Mouse (Mus musculus) MEL (cell line): Measurements from ENCODE around the gene Rad51b. TPM values are rescaled to one million over a fixed set of nuclear protein-coding genes. Genes with fewer than 3 reads are reported as not detected.

Experiments used
- DNase-seq: peaks from one replicate; pipeline ENCODE4 v3.0.0; 2011; ENCODE audit warnings: low read depth, low spot score
- H3K27ac ChIP-seq: 2 replicates; pipeline ENCODE4 v1.5.1; 2012; ENCODE audit warnings: low read depth, mild to moderate bottlenecking, control low read depth, low read length, moderate library complexity; ENCODE audit not compliant: control insufficient read depth
- H3K27me3 ChIP-seq, 2 experiments: fragments of 150-350 bp in 1 of 2; sonication (generic) in 1 of 2; 2 replicates each; pipeline ENCODE4 v1.6.1; 2012; ENCODE audit warnings: low read length in 2 of 2, mild to moderate bottlenecking in 2 of 2, improper control_type of control experiment in 1 of 2, moderate library complexity in 1 of 2; ENCODE audit not compliant: insufficient read depth in 2 of 2, control insufficient read depth in 1 of 2
- H3K36me3 ChIP-seq, 2 experiments: 2 replicates each; pipeline ENCODE4 v1.6.1; 2012 to 2014; ENCODE audit warnings: low read length in 2 of 2, improper control_type of control experiment in 1 of 2, inconsistent platforms in 1 of 2, mild to moderate bottlenecking in 1 of 2; ENCODE audit not compliant: insufficient read depth in 2 of 2, control insufficient read depth in 1 of 2
- H3K4me1 ChIP-seq, 2 experiments: fragments of 150-350 bp in 1 of 2; sonication (generic) in 1 of 2; 2 replicates each; pipeline ENCODE4 v1.6.1; 2012; ENCODE audit warnings: low read length in 2 of 2, improper control_type of control experiment in 1 of 2, mild to moderate bottlenecking in 1 of 2; ENCODE audit not compliant: insufficient read depth in 2 of 2, control insufficient read depth in 1 of 2
- H3K4me3 ChIP-seq, 2 experiments: fragments of 150-350 bp in 1 of 2; sonication (generic) in 1 of 2; 2 replicates each; pipeline ENCODE4 v1.5.1; 2012; ENCODE audit warnings: low read depth in 2 of 2, low read length in 2 of 2, mild to moderate bottlenecking in 2 of 2, moderate library complexity in 2 of 2, control low read depth in 1 of 2, improper control_type of control experiment in 1 of 2; ENCODE audit not compliant: control insufficient read depth in 1 of 2, insufficient read depth in 1 of 2
- H3K79me2 ChIP-seq: 2 replicates; pipeline ENCODE4 v1.6.1; 2012; ENCODE audit warnings: mild to moderate bottlenecking, low read length, moderate library complexity; ENCODE audit not compliant: control insufficient read depth, poor library complexity, insufficient read depth
- H3K9ac ChIP-seq: 2 replicates; pipeline ENCODE4 v1.6.1; 2012; ENCODE audit warnings: low read depth, mild to moderate bottlenecking, control low read depth, low read length, moderate library complexity; ENCODE audit not compliant: control insufficient read depth, poor library complexity, severe bottlenecking
- H3K9me3 ChIP-seq: fragments of 150-350 bp; sonication (generic); replicated peaks from 2 replicates; pipeline ENCODE4 v1.6.1; 2012; ENCODE audit warnings: mild to moderate bottlenecking, low read length, improper control_type of control experiment, moderate library complexity; ENCODE audit not compliant: insufficient read depth
- CHD2 ChIP-seq: IDR thresholded peaks from 2 replicates; pipeline ENCODE4 v1.6.1; 2011; ENCODE audit warnings: low read length, improper control_type of control experiment
- EP300 ChIP-seq, 2 experiments: IDR thresholded peaks; 2 replicates each; pipeline ENCODE4 v1.6.1; 2011; ENCODE audit warnings: improper control_type of control experiment in 2 of 2, low read length in 2 of 2, low read depth in 1 of 2, mild to moderate bottlenecking in 1 of 2
- GABPA ChIP-seq: IDR thresholded peaks from 2 replicates; pipeline ENCODE4 v1.6.1; 2012; ENCODE audit warnings: low read depth, mild to moderate bottlenecking, inconsistent platforms, low read length, improper control_type of control experiment, moderate library complexity
- JUND ChIP-seq: IDR thresholded peaks from 2 replicates; pipeline ENCODE4 v1.6.1; 2011; ENCODE audit warnings: low read depth, mild to moderate bottlenecking, improper control_type of control experiment, low read length
- KAT2A ChIP-seq: conservative IDR thresholded peaks from 2 replicates; pipeline ENCODE4 v1.6.1; 2012; ENCODE audit warnings: low read depth, low read length, improper control_type of control experiment, inconsistent platforms
- MAFK ChIP-seq: IDR thresholded peaks from 2 replicates; pipeline ENCODE4 v1.6.1; 2011; ENCODE audit warnings: low read depth, mild to moderate bottlenecking, low read length, improper control_type of control experiment, borderline replicate concordance
- MEF2A ChIP-seq: IDR thresholded peaks from 2 replicates; pipeline ENCODE4 v1.6.1; 2014; ENCODE audit warnings: low read depth, mild to moderate bottlenecking, inconsistent platforms, low read length, improper control_type of control experiment; ENCODE audit not compliant: poor library complexity, insufficient replicate concordance, severe bottlenecking; ENCODE audit errors: extremely low read depth
- MYB ChIP-seq: IDR thresholded peaks from 2 replicates; pipeline ENCODE4 v1.6.1; 2011; ENCODE audit warnings: mild to moderate bottlenecking, low read depth, low read length, improper control_type of control experiment
- NELFE ChIP-seq: IDR thresholded peaks from 2 replicates; pipeline ENCODE4 v1.6.1; 2011; ENCODE audit warnings: low read depth, low read length, improper control_type of control experiment
- NRF1 ChIP-seq: IDR thresholded peaks from 2 replicates; pipeline ENCODE4 v1.6.1; 2014; ENCODE audit warnings: low read depth, mild to moderate bottlenecking, inconsistent platforms, low read length, improper control_type of control experiment, moderate library complexity; ENCODE audit not compliant: poor library complexity, insufficient read depth, severe bottlenecking
- POLR2A ChIP-seq, 2 experiments: IDR thresholded peaks; 2 replicates each; pipeline ENCODE4 v1.6.1; 2011 to 2012; ENCODE audit warnings: low read length in 2 of 2, mild to moderate bottlenecking in 2 of 2, control low read depth in 1 of 2, improper control_type of control experiment in 1 of 2, low read depth in 1 of 2, moderate library complexity in 1 of 2; ENCODE audit not compliant: control insufficient read depth in 1 of 2, insufficient read depth in 1 of 2, poor library complexity in 1 of 2
- POLR2AphosphoS2 ChIP-seq: IDR thresholded peaks from 2 replicates; pipeline ENCODE4 v1.6.1; 2011; ENCODE audit warnings: low read length, improper control_type of control experiment
- RAD21 ChIP-seq: IDR thresholded peaks from 2 replicates; pipeline ENCODE4 v1.6.1; 2011; ENCODE audit warnings: mild to moderate bottlenecking, low read depth, low read length, improper control_type of control experiment
- RCOR1 ChIP-seq: IDR thresholded peaks from 2 replicates; pipeline ENCODE4 v1.6.1; 2012; ENCODE audit warnings: low read depth, mild to moderate bottlenecking, inconsistent platforms, low read length, improper control_type of control experiment
- SIN3A ChIP-seq: IDR thresholded peaks from 2 replicates; pipeline ENCODE4 v1.6.1; 2012; ENCODE audit warnings: low read length, improper control_type of control experiment, inconsistent platforms
- TAL1 ChIP-seq: IDR thresholded peaks from 2 replicates; pipeline ENCODE4 v1.6.1; 2012; ENCODE audit warnings: mild to moderate bottlenecking, inconsistent platforms, low read length, moderate library complexity, mixed read lengths
- TBP ChIP-seq: IDR thresholded peaks from 2 replicates; pipeline ENCODE4 v1.8.0; 2011; ENCODE audit warnings: low read depth, low read length, improper control_type of control experiment
- TCF12 ChIP-seq: IDR thresholded peaks from 2 replicates; pipeline ENCODE4 v1.6.1; 2014; ENCODE audit warnings: low read depth, mild to moderate bottlenecking, inconsistent platforms, low read length, improper control_type of control experiment, moderate library complexity
- UBTF ChIP-seq: IDR thresholded peaks from 2 replicates; pipeline ENCODE4 v1.6.1; 2012; ENCODE audit warnings: low read depth, mild to moderate bottlenecking, inconsistent platforms, low read length, improper control_type of control experiment, moderate library complexity, borderline replicate concordance; ENCODE audit not compliant: insufficient read depth
- ZKSCAN1 ChIP-seq: IDR thresholded peaks from 2 replicates; pipeline ENCODE4 v1.6.1; 2012; ENCODE audit warnings: low read depth, mild to moderate bottlenecking, inconsistent platforms, low read length, improper control_type of control experiment, moderate library complexity
- ZMIZ1 ChIP-seq: IDR thresholded peaks from 2 replicates; pipeline ENCODE4 v1.6.1; 2012; ENCODE audit warnings: low read depth, mild to moderate bottlenecking, inconsistent platforms, low read length, improper control_type of control experiment, moderate library complexity
- ZNF384 ChIP-seq: IDR thresholded peaks from 2 replicates; pipeline ENCODE4 v1.6.1; 2012; ENCODE audit warnings: low read depth, mild to moderate bottlenecking, inconsistent platforms, low read length, improper control_type of control experiment
- polyA plus RNA-seq, 2 experiments: library from polyadenylated mRNA; stranded (reverse) in 1 of 2; unstranded in 1 of 2; fragments of >175 nt in 1 of 2; fragments of >200 nt in 1 of 2; gene quantifications; 2 replicates each; pipeline versions ENCODE4 v1.2.1 to v1.2.4; 2012; ENCODE audit warnings: low replicate concordance in 2 of 2, low read depth in 1 of 2; ENCODE audit not compliant: insufficient read length in 2 of 2, insufficient read depth in 1 of 2, missing spikeins in 1 of 2
- total RNA-seq: library from RNA; depleted of rRNA; stranded (reverse); fragments of 300-350 nt; gene quantifications from 2 replicates; pipeline ENCODE4 v1.2.3, GENCODE M21; 2012

Gene Rad51b
- total and polyA plus RNA-seq, 3 experiments, result 3.6 to 5.7 TPM; not detected in 1

DNA sequence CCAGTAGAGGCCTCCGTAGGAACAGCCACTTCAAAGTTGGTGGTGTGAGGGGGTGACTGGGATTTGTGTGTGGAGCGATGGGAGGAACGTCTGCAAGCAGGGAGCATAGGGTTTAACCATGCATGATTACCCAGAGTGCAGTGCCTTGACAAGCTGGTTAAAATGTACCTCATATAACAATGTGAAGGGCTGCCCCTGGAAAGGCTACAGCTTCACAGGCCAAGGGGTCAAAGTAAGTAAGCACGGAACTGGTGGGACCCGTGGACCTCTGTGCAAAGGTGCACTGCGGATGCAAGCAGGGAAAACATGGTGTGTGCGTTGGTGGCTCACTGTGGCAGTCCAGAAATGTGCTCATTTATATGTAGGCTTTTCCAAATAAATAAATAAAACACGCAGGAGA lies 392.2 kb downstream of the Rad51b start:
- H3K4me1 ChIP-seq, result no peaks in the 10 kb centered on the region
- DNase-seq, result no peak
- H3K9ac ChIP-seq, result no peak overlapping the region
- H3K4me3 ChIP-seq, result no peak overlapping the region
- TF ChIP-seq UBTF (no peak), POLR2A (IDR thresholded peaks at IDR 0.05; ENCODE audit: control insufficient read depth in 1 of 2, insufficient read depth in 1 of 2, low read depth in 1 of 2, low read length in 2 of 2, poor library complexity in 1 of 2) (no peak), KAT2A (no peak), ZNF384 (no peak), TAL1 (no peak), RCOR1 (no peak), MYB (no peak), TBP (no peak), MAFK (no peak), RAD21 (no peak), SIN3A (no peak), NELFE (no peak)
- H3K27me3 ChIP-seq, result no peaks in the 10 kb centered on the region
- no peaks in the 10 kb centered on the region for H3K79me2 ChIP-seq
- H3K36me3 ChIP-seq, result no peaks in the 10 kb centered on the region
- H3K27ac ChIP-seq, result no peak overlapping the region
- no peaks in the 10 kb centered on the region for H3K9me3 ChIP-seq

DNA sequence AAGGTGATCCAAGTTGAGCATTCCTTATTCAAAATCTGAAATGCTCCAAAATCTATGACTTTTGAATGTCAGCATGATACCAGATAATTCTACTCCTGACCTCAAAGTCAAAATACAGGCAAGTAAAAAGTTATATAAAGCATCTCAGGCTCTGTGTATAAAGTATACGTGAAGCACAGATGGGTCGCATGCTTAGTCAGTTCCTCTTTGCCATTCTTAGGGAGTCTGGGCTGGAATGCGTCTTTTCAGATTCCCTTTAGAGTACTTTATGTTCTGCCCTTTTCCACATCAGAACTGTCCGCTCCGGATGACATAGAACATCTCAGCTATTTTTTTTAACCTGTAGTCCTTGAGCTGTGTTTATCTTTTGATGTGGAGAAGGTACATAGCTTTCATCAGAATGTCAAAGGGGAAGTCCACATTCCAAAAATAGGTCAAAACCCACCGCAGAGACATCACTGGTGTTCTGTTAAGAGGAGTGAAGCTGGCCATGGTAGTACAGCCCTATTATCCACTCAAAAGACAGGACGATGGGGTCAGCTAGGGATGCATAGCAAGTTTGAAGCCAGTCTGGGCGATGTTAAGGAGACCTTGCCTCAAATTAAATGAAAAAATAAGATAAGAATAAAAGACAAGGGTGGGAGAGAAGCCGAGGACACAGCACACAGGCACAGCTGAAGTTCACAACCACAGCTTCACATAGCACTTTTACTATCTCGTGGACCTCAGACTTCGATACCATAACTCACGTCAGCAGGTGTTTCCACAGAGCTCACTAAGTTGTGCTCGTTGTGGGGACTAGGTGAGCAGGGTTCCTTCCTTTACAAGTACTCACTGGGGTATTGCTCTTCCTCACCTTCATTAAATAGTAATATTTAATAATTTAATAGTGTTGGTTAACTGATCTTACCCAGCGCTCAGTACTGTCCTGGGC lies 395.1 kb downstream of the Rad51b start:
- Histone ChIP-seq H3K27ac (no peak overlapping the region), H3K36me3 (no peaks in the 10 kb centered on the region), H3K9ac (no peak overlapping the region), H3K9me3 (no peaks in the 10 kb centered on the region), H3K4me3 (no peak overlapping the region), H3K4me1 (no peaks in the 10 kb centered on the region), H3K79me2 (no peaks in the 10 kb centered on the region), H3K27me3 (no peaks in the 10 kb centered on the region)
- no peak for TF ChIP-seq SIN3A
- TF ChIP-seq TBP, result no peak
- no peak for TF ChIP-seq MEF2A
- TF ChIP-seq EP300 (IDR thresholded peaks at IDR 0.05; ENCODE audit: low read depth in 1 of 2, low read length in 2 of 2), result no peak
- no peak for TF ChIP-seq NRF1
- no peak for TF ChIP-seq GABPA
- TF ChIP-seq TAL1, result no peak
- TF ChIP-seq RCOR1, result no peak
- no peak for TF ChIP-seq ZKSCAN1
- no peak for TF ChIP-seq TCF12
- no peak for TF ChIP-seq POLR2AphosphoS2
- TF ChIP-seq CHD2, result no peak
- no peak for TF ChIP-seq ZMIZ1
- TF ChIP-seq JUND, result no peak
- no peak for DNase-seq
